Mouse (Mus musculus) cortical plate, adult 2 months (tissue): ENCODE measurements around the gene Thegl.
"Not testable (repeated sequence)": the region's sequence is repeated elsewhere in the genome, so short reads cannot be mapped to it uniquely, and the experiment has no call there.

ENCODE experiments used
- CTCF ChIP-seq: fragments of 200-500 bp; IDR thresholded peaks from 2 replicates; pipeline ENCODE4 v1.5.1; 2011; ENCODE audit warnings: mild to moderate bottlenecking, control low read depth, low read length; ENCODE audit not compliant: insufficient read depth; ENCODE audit errors: extremely low read depth
- POLR2A ChIP-seq: fragments of 200-500 bp; IDR thresholded peaks from 2 replicates; pipeline ENCODE4 v1.6.1; 2011; ENCODE audit warnings: mild to moderate bottlenecking, low read length, control low read depth; ENCODE audit not compliant: insufficient read depth; ENCODE audit errors: extremely low read depth

- TF ChIP-seq CTCF, POLR2A: not testable (repeated sequence)
These were observed 80.4 kb downstream of the Thegl start for GRCm38 (mm10) chr5:77096194-77096593.
